Mouse (Mus musculus) olfactory bulb, adult 2 months (tissue): ENCODE results near the gene Gm2916.
"Not testable (repeated sequence)": the region's sequence is repeated elsewhere in the genome, so short reads cannot be mapped to it uniquely, and the experiment has no call there.

ENCODE experiments used
- CTCF ChIP-seq: fragments of 200-500 bp; IDR thresholded peaks from 2 replicates; pipeline ENCODE4 v1.5.1; 2012; ENCODE audit warnings: low read depth, mild to moderate bottlenecking, low read length, moderate library complexity; ENCODE audit not compliant: insufficient read depth
- POLR2A ChIP-seq: fragments of 200-500 bp; IDR thresholded peaks from 2 replicates; pipeline ENCODE4 v1.6.1; 2012; ENCODE audit warnings: mild to moderate bottlenecking, low read depth, low read length, moderate library complexity; ENCODE audit not compliant: insufficient read depth

DNA sequence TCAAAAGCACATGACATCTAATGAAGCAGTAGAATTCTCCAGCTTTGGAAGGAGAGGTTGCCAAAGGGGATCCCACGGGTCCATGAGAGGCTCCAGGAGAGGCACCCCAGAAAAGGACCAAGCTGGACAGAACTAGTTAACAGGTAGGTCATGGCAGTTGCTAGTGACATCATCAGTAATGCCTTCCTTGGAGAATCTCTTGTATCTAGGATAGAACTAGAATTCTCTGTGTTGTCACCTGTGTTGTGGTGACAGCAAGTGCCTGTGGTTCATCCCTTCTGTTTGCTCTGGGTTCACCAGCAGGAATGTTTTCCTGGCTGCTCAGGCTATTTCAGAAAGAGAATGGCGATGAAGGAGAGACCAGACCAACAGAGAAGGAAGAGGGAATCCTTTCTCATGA, 79.3 kb downstream of the Gm2916 start, which contains the start of gene Gm3095:
- TF ChIP-seq POLR2A, CTCF: not testable (repeated sequence)
